Mouse (Mus musculus) embryonic facial prominence, embryonic 12.5 days (tissue): ENCODE data around the gene Pdgfa. TPM values are rescaled to one million over a fixed set of nuclear protein-coding genes. Genes with fewer than 3 reads are reported as not detected.
A peak's percentile ranks its signal among the peaks of the same experiment; 100 is the strongest.

Experiments used
- ATAC-seq: fragments of 200-750 bp; cut with Nextera tagmentation; 2 replicates; pipeline ENCODE4 v1.8.0; 2017; ENCODE audit not compliant: insufficient number of reproducible peaks, insufficient read depth, low FRiP score, low TSS enrichment
- H3K27ac ChIP-seq: fragments of 300-500 bp; sonication (generic); 2 replicates; pipeline ENCODE4 v1.5.1; 2016; ENCODE audit warnings: mild to moderate bottlenecking
- H3K27me3 ChIP-seq: fragments of 300-500 bp; sonication (generic); 2 replicates; pipeline ENCODE4 v1.6.1; 2016; ENCODE audit warnings: mild to moderate bottlenecking, moderate library complexity
- H3K36me3 ChIP-seq: fragments of 300-500 bp; sonication (generic); 2 replicates; pipeline ENCODE4 v1.6.1; 2016; ENCODE audit warnings: mild to moderate bottlenecking
- H3K4me1 ChIP-seq: fragments of 300-500 bp; sonication (generic); 2 replicates; pipeline ENCODE4 v1.6.1; 2016
- H3K4me2 ChIP-seq: fragments of 300-500 bp; sonication (generic); replicated peaks from 2 replicates; pipeline ENCODE4 v1.6.1; 2016; ENCODE audit warnings: mild to moderate bottlenecking, moderate library complexity
- H3K4me3 ChIP-seq: fragments of 300-500 bp; sonication (generic); 2 replicates; pipeline ENCODE4 v1.5.1; 2016; ENCODE audit warnings: mild to moderate bottlenecking
- H3K9ac ChIP-seq: fragments of 300-500 bp; sonication (generic); 2 replicates; pipeline ENCODE4 v1.6.1; 2016; ENCODE audit warnings: mild to moderate bottlenecking, moderate library complexity
- H3K9me3 ChIP-seq: fragments of 300-500 bp; sonication (generic); 2 replicates; pipeline ENCODE4 v1.6.1; 2016; ENCODE audit warnings: mild to moderate bottlenecking, moderate library complexity
- WGBS: fragments of 180-500 bp; shearing (Covaris S2); methylation state at CpG from one replicate; pipeline ENCODE4 v1.1.7; 2016; 5-methylcytosine and 5-hydroxymethylcytosine counted together
- polyA plus RNA-seq: library from polyadenylated mRNA; unstranded; fragments of >200 nt; fragmentation: Nextera tagmentation; extraction: Ambion mirVana; gene quantifications from 2 replicates; pipeline ENCODE4 v1.2.1, GENCODE M21; 2016

The Pdgfa gene
- polyA plus RNA-seq, 1 experiment from 2014 or later: 38.4 TPM

DNA sequence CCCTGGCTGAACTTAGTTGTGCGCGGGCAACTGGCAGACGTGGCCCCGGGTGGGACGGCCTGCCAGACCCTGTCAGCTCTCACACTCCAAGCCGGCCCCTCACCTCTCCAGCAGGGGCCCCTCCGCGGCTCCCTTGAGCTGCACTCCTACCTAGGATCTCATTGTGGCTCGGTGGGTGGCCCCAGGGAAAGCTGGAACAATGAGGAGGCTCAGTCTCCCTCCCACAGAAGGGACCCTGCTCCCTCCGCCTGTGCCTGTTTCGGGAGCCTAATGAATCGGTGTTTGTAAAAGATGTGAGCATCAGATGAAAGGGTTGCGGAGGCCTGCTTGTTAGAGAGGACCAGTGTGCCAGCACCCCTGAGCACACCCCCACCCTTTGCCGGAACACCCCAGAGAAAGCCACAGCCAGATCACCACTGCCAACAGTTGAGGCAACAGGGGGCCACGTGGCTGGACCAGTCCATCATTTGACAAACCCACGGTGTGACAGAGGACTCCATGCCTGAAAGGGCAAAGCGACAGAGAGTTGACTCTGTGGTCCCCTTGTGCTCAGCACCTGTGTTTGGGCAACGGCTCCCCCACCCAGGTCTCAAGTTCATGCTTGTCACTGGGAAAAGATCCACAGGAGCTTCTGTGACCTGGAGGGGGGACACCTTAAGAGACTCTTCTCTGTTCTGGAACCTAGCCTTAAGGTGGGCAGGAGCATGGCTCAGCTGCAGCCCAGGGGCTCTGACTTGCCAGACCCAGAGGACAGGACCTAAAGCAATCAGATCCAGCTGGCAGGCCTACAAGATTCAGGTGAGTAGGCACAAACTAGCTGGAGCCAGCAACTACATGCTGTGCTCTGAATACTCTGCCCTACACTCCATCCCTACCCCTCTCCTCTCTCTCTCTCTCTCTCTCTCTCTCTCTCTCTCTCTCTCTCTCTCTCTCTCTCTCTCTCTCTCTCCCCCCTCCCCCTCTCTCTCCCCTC lies 64.4 kb downstream of the Pdgfa start:
- Histone ChIP-seq H3K9ac (0 out of 2 replicates have a peak overlapping the region, but pooled peaks have one; percentile 17), H3K27ac (peak overlapping the region; percentile 47; the same call in 1 of the 2 replicates), H3K4me3 (no peak overlapping the region), H3K27me3 (0 out of 2 replicates have a peak, but pooled peaks cover 6% of the 10 kb centered on the region), H3K4me2 (peak overlapping the region; percentile 14; the same call in 1 of the 2 replicates), H3K36me3 (no peaks in the 10 kb centered on the region), H3K9me3 (no peaks in the 10 kb centered on the region), H3K4me1 (peaks cover 21% of the 10 kb centered on the region)
- WGBS: 8% methylated on average over 18 of the region's 18 CpGs
- 0 out of 2 replicates have a peak, but pooled peaks have one; percentile 42 for ATAC-seq

DNA sequence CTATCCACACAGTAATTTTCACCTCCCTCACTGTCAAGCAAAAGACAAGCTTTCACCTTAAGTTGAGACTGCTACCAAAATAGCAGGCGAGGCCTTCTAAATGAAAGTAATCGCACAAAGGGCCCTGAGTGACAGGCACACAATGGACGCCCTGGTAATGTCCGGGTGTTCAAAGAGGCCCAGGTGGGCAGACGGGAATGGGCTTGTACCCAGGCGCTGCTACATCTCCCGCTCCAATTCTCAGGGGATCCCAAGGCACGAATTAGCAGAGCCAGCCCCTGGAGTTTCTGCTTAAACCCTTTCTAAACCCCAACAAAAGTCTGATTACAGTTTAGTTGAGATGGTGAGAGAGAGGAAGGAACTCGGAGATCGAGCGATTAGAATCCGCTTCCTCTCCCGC lies 65.3 kb downstream of the Pdgfa start:
- no peaks in the 10 kb centered on the region for H3K9me3 ChIP-seq
- no peak overlapping the region for H3K4me3 ChIP-seq
- ATAC-seq: no peak
- H3K9ac ChIP-seq: no peak overlapping the region
- 0 out of 2 replicates have a peak, but pooled peaks cover 6% of the 10 kb centered on the region for H3K27me3 ChIP-seq
- 0 out of 2 replicates have a peak overlapping the region, but pooled peaks have one; percentile 69 for H3K27ac ChIP-seq
- H3K4me1 ChIP-seq: peaks cover 21% of the 10 kb centered on the region
- no peaks in the 10 kb centered on the region for H3K36me3 ChIP-seq
- no peak overlapping the region; the same call in 1 of the 2 replicates for H3K4me2 ChIP-seq
- WGBS: 11% methylated on average over 13 of the region's 13 CpGs

DNA sequence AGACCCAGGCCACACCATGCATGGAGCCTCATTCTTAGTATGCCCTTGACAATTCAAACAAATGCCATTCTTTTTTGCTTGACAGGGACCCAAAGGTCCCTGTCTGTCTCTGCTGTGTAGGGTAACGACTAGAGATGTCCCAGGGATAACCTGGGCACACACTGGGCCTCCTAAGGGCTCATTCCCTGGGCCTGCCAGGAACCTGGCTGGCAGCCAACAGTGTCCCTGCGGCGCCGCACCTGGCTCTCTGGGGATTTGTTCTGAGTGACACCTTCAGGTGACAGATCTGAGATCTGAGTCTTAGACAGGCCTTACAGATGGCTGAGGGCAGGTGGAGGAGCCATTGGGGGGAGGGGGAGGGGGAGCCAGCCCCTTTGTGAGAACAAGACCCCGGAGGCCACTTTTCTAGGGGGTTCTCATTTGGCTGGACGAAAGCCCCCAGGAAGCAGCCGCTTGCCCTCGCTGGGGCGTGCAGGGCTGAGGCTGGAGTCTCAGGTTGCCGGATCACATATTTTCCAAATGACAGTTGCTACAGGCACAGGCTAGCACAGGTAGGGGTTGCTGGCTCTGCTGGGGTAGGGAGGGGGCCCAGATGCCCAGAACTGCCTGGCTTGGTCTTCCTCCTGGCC lies 67.2 kb downstream of the Pdgfa start:
- 47% methylated on average over 10 of the region's 10 CpGs for WGBS
- Histone ChIP-seq H3K4me3 (no peak overlapping the region), H3K27me3 (0 out of 2 replicates have a peak, but pooled peaks cover 6% of the 10 kb centered on the region), H3K9ac (no peak overlapping the region), H3K4me1 (peaks cover 21% of the 10 kb centered on the region), H3K36me3 (no peaks in the 10 kb centered on the region), H3K4me2 (no peak overlapping the region), H3K9me3 (no peaks in the 10 kb centered on the region), H3K27ac (peak overlapping the region; percentile 69; the same call in 1 of the 2 replicates)
- ATAC-seq: 0 out of 2 replicates have a peak, but pooled peaks have one; percentile 13

Other genes starting within 250 kb of the Pdgfa start
- 7.0 and 7.1 TPM in 2 replicates for gene Fam20c, start 242.9 kb downstream of the Pdgfa start, polyA plus RNA-seq
- 0.37 and 0.45 TPM in 2 replicates for gene Gm5294, start 177.3 kb downstream of the Pdgfa start, polyA plus RNA-seq
- 26.2 and 28.5 TPM in 2 replicates for gene Prkar1b, start 152.6 kb upstream of the Pdgfa start, polyA plus RNA-seq
- gene Dnaaf5, start 152.9 kb upstream of the Pdgfa start, polyA plus RNA-seq: 6.0 TPM in 2 replicates
- gene Sun1, start 203.3 kb upstream of the Pdgfa start, polyA plus RNA-seq: 49.3 and 53.0 TPM in 2 replicates